Mouse (Mus musculus) thymus, adult 2 months (tissue): Measurements from ENCODE around the gene Crybg1. TPM values are rescaled to one million over a fixed set of nuclear protein-coding genes. Genes with fewer than 3 reads are reported as not detected.

Experiments
- DNase-seq: peaks from one replicate; pipeline ENCODE4 v3.0.0; 2021
- H3K27ac ChIP-seq: fragments of 200-500 bp; 2 replicates; pipeline ENCODE4 v1.5.1; 2012; ENCODE audit warnings: low read length, control low read depth; ENCODE audit not compliant: control insufficient read depth, insufficient read depth
- H3K27me3 ChIP-seq: fragments of 200-500 bp; 2 replicates; pipeline ENCODE4 v1.6.1; 2012; ENCODE audit warnings: mild to moderate bottlenecking, low read length, moderate library complexity, mixed read lengths; ENCODE audit not compliant: control insufficient read depth, insufficient read depth
- H3K36me3 ChIP-seq: fragments of 200-500 bp; 2 replicates; pipeline ENCODE4 v1.6.1; 2012; ENCODE audit warnings: mild to moderate bottlenecking, low read length, moderate library complexity; ENCODE audit not compliant: control insufficient read depth, insufficient read depth
- H3K4me1 ChIP-seq: fragments of 200-500 bp; replicated peaks from 2 replicates; pipeline ENCODE4 v1.6.1; 2012; ENCODE audit warnings: low read length; ENCODE audit not compliant: control insufficient read depth, insufficient read depth
- H3K4me3 ChIP-seq: fragments of 200-500 bp; 2 replicates; pipeline ENCODE4 v1.5.1; 2012; ENCODE audit warnings: mild to moderate bottlenecking, low read length, control low read depth, moderate library complexity; ENCODE audit not compliant: control insufficient read depth, insufficient read depth
- CTCF ChIP-seq: fragments of 200-500 bp; IDR thresholded peaks from 2 replicates; pipeline ENCODE4 v1.5.1; 2012; ENCODE audit warnings: mild to moderate bottlenecking, control low read depth, low read length, moderate library complexity, borderline replicate concordance; ENCODE audit not compliant: control insufficient read depth, poor library complexity, insufficient read depth; ENCODE audit errors: extremely low read depth
- POLR2A ChIP-seq: fragments of 200-500 bp; IDR thresholded peaks from 2 replicates; pipeline ENCODE4 v1.6.1; 2012; ENCODE audit warnings: mild to moderate bottlenecking, low read length, control low read depth, moderate library complexity; ENCODE audit not compliant: control insufficient read depth, poor library complexity, insufficient read depth; ENCODE audit errors: extremely low read depth
- WGBS: fragments of 180-500 bp; shearing (Covaris S2); methylation state at CpG from one replicate; pipeline ENCODE4 v1.1.7; 2018; 5-methylcytosine and 5-hydroxymethylcytosine counted together
- polyA plus RNA-seq: library from polyadenylated mRNA; depleted of rRNA; stranded (reverse); fragments of >200 nt; gene quantifications from 2 replicates; pipeline ENCODE4 v1.2.3, GENCODE M21; 2012

Crybg1 gene
- polyA plus RNA-seq, 1 experiment, result 6.9 TPM

DNA sequence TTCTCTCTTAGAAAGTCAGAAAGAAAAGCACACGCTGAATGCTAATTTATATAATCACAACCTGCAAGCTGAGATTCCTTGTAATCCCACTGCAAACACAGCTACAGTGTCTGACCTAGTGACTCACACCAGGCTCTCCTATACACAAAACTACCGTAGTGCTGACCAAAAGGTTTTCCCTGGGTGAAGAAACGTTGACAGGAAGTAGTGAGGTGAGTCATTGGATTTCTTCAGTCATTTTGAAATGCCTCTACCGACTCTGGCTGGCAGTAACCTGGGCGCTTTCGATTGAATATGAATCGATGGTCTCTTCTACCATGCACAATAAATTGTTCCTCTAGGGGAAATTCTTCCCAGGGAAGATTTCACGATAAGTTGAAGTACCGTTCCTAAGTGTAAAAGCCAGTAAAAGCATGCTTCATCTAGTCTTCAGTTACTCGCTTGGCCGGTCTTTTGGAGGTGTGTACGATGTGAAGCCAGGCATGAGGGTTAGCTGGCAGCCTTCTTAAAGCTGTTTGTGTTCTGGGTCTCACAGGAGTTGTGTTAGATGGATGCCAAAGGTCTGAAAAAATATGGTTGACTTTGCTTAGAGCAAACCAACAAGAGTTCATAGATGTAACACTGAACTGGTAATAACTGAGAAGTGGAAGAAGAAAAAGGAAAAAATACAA lies 36.5 kb downstream of the Crybg1 start:
- no peak for DNase-seq

DNA sequence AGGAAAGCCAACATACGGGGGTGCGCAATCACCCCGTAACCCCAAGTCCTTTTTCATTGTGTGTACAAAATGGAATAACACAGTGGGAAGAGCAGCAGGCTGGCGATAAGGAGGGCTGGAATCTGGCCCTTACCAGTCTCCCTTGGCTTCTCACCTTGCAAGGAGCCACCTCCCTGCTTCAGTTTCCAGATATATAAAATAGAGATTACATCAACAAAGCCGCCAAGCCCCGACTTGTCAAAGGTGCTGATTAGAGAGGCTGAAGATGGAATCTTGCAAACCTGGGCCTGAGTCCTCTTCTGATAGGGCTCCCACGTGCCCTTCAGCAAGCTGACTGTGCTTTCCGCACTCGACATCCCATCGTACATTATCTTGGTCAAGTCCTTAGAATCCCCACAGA lies 37.5 kb downstream of the Crybg1 start:
- Histone ChIP-seq H3K27me3 (no peaks in the 10 kb centered on the region), H3K4me1 (no peaks in the 10 kb centered on the region), H3K27ac (no peak overlapping the region), H3K36me3 (no peaks in the 10 kb centered on the region), H3K4me3 (no peak overlapping the region)
- WGBS, result 94% methylated on average over 10 of the region's 10 CpGs
- DNase-seq, result no peak
- TF ChIP-seq CTCF (no peak), POLR2A (no peak)

More for the DNA sequence above, 36.5 kb downstream of the Crybg1 start:
- Histone ChIP-seq H3K36me3 (no peaks in the 10 kb centered on the region), H3K27me3 (no peaks in the 10 kb centered on the region), H3K27ac (no peak overlapping the region), H3K4me3 (no peak overlapping the region), H3K4me1 (no peaks in the 10 kb centered on the region)
- WGBS, result 81% methylated on average over 12 of the region's 12 CpGs
- TF ChIP-seq POLR2A (no peak), CTCF (no peak)

DNA sequence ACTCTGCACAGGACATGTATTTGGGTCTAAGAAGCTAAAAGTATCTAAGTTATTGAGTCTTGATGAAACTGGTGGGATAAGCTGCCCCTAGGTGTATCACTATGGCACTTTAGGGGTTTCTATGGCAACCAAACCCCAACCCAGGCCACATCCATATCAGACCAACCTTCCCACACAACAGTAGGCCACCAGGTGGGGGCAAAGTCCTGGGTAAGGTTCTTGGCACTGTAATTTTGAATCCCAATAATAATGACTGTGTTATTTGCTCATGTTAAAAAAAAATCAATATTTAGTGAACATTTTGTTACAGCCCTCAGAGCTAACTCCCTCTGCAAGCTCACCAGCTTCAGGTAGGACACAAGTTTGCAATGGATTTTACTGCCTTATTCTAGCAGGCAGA lies 38.2 kb downstream of the Crybg1 start:
- Histone ChIP-seq H3K4me3 (no peak overlapping the region), H3K36me3 (no peaks in the 10 kb centered on the region), H3K4me1 (no peaks in the 10 kb centered on the region), H3K27me3 (no peaks in the 10 kb centered on the region), H3K27ac (no peak overlapping the region)
- TF ChIP-seq CTCF, result no peak
- DNase-seq, result no peak

GRCm38 (mm10) chr10:44094794-44095193 lies 53.9 kb downstream of the Crybg1 start:
- no peaks in the 10 kb centered on the region for H3K27me3 ChIP-seq
- TF ChIP-seq POLR2A (no peak), CTCF (no peak)
- no peak overlapping the region for H3K4me3 ChIP-seq
- H3K36me3 ChIP-seq, result no peaks in the 10 kb centered on the region
- no peak overlapping the region for H3K27ac ChIP-seq
- 94% methylated on average over 2 of the region's 2 CpGs for WGBS
- no peak for DNase-seq
- H3K4me1 ChIP-seq, result no peaks in the 10 kb centered on the region

GRCm38 (mm10) chr10:44091757-44092156 lies 56.9 kb downstream of the Crybg1 start:
- no peaks in the 10 kb centered on the region for H3K4me1 ChIP-seq
- no peak for TF ChIP-seq CTCF
- no peak for TF ChIP-seq POLR2A
- H3K36me3 ChIP-seq, result no peaks in the 10 kb centered on the region
- no peak overlapping the region for H3K27ac ChIP-seq
- DNase-seq, result no peak
- whole genome bisulfite sequencing, result 95% methylated on average over 2 of the region's 2 CpGs
- H3K4me3 ChIP-seq, result no peak overlapping the region
- H3K27me3 ChIP-seq, result no peaks in the 10 kb centered on the region

DNA sequence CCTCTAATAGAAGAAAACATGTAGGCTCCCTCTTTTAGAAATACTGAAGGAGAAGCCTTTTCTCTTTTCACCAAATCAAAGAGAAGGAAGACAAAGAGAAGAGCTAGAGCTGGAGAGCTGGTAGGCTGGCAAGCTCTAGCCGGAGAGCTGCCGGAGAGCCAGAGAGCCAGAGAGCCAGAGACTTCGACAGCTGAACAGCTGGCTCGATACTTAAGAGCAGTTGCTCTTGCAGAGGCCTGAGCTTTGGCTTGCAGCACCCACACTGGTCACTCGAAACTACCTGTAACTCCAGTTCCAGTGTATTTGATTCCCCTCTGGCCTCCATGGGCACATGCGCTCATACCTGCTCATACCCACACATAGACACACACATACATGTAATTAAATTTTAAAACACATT lies 68.3 kb downstream of the Crybg1 start:
- no peak for TF ChIP-seq CTCF
- TF ChIP-seq POLR2A, result no peak
- Histone ChIP-seq H3K4me1 (no peaks in the 10 kb centered on the region), H3K4me3 (no peak overlapping the region), H3K36me3 (no peaks in the 10 kb centered on the region), H3K27me3 (no peaks in the 10 kb centered on the region), H3K27ac (no peak overlapping the region)
- DNase-seq, result no peak
- WGBS, result 84% methylated on average over 6 of the region's 6 CpGs

DNA sequence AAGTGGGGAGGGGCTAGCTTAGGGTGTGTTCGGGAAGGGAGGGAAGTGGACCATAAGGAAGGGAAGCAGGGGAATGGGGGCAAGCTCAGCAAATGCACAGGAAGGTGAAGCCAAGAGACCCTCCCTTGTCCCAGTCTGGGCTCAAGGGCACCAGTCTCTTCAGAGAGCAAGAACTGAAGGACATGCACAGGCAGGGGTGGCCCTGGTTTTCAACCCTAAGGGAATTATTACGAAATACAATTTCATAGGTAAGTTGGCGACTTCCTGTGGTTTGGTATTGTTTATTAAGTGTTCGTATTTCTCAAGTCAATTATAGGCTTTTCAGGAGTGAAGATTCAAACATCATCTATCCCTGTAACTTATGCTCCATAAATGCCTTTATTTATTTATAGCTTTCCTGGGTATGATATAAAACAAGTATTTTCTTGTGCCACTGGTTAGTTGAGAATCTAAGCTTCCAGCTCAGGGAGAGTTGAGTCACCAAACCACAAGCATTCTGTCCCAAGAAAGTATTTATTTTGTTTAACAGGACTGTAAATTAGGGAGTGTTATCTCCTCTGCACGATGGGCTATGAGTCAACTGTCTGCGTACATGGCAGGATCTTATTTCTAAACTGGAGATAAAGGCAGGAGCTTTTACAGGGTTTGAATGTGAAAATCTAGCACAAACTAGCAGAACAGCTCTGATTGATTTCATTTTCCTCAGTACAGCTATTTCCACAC lies 69.7 kb downstream of the Crybg1 start:
- 42% methylated on average over 6 of the region's 6 CpGs for WGBS
- Histone ChIP-seq H3K36me3 (no peaks in the 10 kb centered on the region), H3K27ac (no peak overlapping the region), H3K4me3 (no peak overlapping the region), H3K4me1 (no peaks in the 10 kb centered on the region), H3K27me3 (no peaks in the 10 kb centered on the region)
- TF ChIP-seq POLR2A (no peak), CTCF (no peak)
- no peak for DNase-seq

- DNase-seq, result peak; percentile 67
- Histone ChIP-seq H3K27me3 (no peaks in the 10 kb centered on the region), H3K4me1 (peaks cover 7% of the 10 kb centered on the region), H3K36me3 (no peaks in the 10 kb centered on the region), H3K4me3 (no peak overlapping the region), H3K27ac (no peak overlapping the region)
- TF ChIP-seq CTCF, result no peak
- TF ChIP-seq POLR2A, result no peak
- 3% methylated on average over 4 of the region's 4 CpGs for WGBS
Measured at GRCm38 (mm10) chr10:44071095-44071494, 77.6 kb downstream of the Crybg1 start.
